Mouse (Mus musculus) gastrocnemius, postnatal 36 days (tissue): Measurements from ENCODE around the gene Srms. TPM values are rescaled to one million over a fixed set of nuclear protein-coding genes. Genes with fewer than 3 reads are reported as not detected.

Source experiments
- DNase-seq, 2 experiments: peaks; one replicate each; pipeline ENCODE4 v3.0.0; 2022
- intact Hi-C: fragments of 180-260 bp; cut with DNase I; formaldehyde crosslinking; loops from one replicate; pipeline ENCODE4 v1.15.1; 2025
- long read RNA-seq, 2 experiments: library from polyadenylated mRNA; stranded (forward); transcript quantifications; one replicate each; pipeline ENCODE4 v2.0.0; 2021
- total RNA-seq, 2 experiments: library from RNA; stranded (reverse); gene quantifications; 2 replicates each; pipeline ENCODE4 v1.2.3; 2021

The Srms gene
- under 1 TPM; 0.22 to 0.38 TPM for total RNA-seq
- long read RNA-seq, experiment 1: 0 reads
- long read RNA-seq, experiment 2: 0 reads

- intact Hi-C loops: no loop called here
- DNase-seq: no peak
Measured at GRCm38 (mm10) chr2:181213021-181213445, at the start of gene Srms. Gene Srms, minus strand, starts transcription at chr2:181213185.

- intact Hi-C loops: no loop called here
- DNase-seq: no peak
Measured at GRCm38 (mm10) chr2:181253248-181253647, 40.3 kb upstream of the Srms start.

GRCm38 (mm10) chr2:181251841-181252240, 38.9 kb upstream of the Srms start:
- intact Hi-C loops: no loop called here

GRCm38 (mm10) chr2:181249217-181249616, 36.2 kb upstream of the Srms start:
- no peak for DNase-seq
- intact Hi-C loops: no loop called here

More at GRCm38 (mm10) chr2:181251841-181252240, 38.9 kb upstream of the Srms start:
- DNase-seq: no peak

GRCm38 (mm10) chr2:181245031-181245430, 32.0 kb upstream of the Srms start:
- intact Hi-C loops: no loop called here

GRCm38 (mm10) chr2:181243706-181244394, 30.9 kb upstream of the Srms start:
- no peak for DNase-seq
- intact Hi-C loops: no loop called here

More at GRCm38 (mm10) chr2:181245031-181245430, 32.0 kb upstream of the Srms start:
- DNase-seq: no peak

- intact Hi-C loops: no loop called here
- DNase-seq: no peak
Measured at GRCm38 (mm10) chr2:181242314-181242665, 29.3 kb upstream of the Srms start.

GRCm38 (mm10) chr2:181241602-181242313, 28.8 kb upstream of the Srms start, which contains the start of gene Helz2:
Gene Helz2, minus strand, starts transcription at chr2:181242027.
- no peak for DNase-seq
- intact Hi-C loops: no loop called here

GRCm38 (mm10) chr2:181240806-181241440, 27.9 kb upstream of the Srms start:
- no peak for DNase-seq
- intact Hi-C loops: no loop called here

- intact Hi-C loops: no loop called here
Measured at GRCm38 (mm10) chr2:181239261-181239660, 26.3 kb upstream of the Srms start.

GRCm38 (mm10) chr2:181238861-181239260, 25.9 kb upstream of the Srms start:
- no peak for DNase-seq
- intact Hi-C loops: no loop called here

More at GRCm38 (mm10) chr2:181239261-181239660, 26.3 kb upstream of the Srms start:
- no peak for DNase-seq

- DNase-seq: no peak
- intact Hi-C loops: no loop called here
Measured at GRCm38 (mm10) chr2:181238091-181238610, 25.2 kb upstream of the Srms start.

GRCm38 (mm10) chr2:181237251-181238014, 24.4 kb upstream of the Srms start:
- intact Hi-C loops: no loop called here
- DNase-seq: no peak

GRCm38 (mm10) chr2:181235681-181236566, 22.9 kb upstream of the Srms start:
- intact Hi-C loops: no loop called here
- DNase-seq: no peak

GRCm38 (mm10) chr2:181234680-181235079, 21.7 kb upstream of the Srms start:
- no peak for DNase-seq
- intact Hi-C loops: no loop called here

GRCm38 (mm10) chr2:181233443-181233842, 20.5 kb upstream of the Srms start:
- no peak for DNase-seq
- intact Hi-C loops: no loop called here

GRCm38 (mm10) chr2:181231171-181231570, 18.2 kb upstream of the Srms start:
- intact Hi-C loops: no loop called here

GRCm38 (mm10) chr2:181228335-181228734, 15.3 kb upstream of the Srms start:
- DNase-seq: no peak
- intact Hi-C loops: no loop called here

More at GRCm38 (mm10) chr2:181231171-181231570, 18.2 kb upstream of the Srms start:
- no peak for DNase-seq

GRCm38 (mm10) chr2:181227122-181227521, 14.1 kb upstream of the Srms start:
- intact Hi-C loops: no loop called here
- DNase-seq: no peak
